Mouse (Mus musculus): ENCODE measurements around the gene Mvk.

Gene Mvk

GRCm38 (mm10) chr5:114456995-114457605, 13.0 kb downstream of the Mvk start:
- no peak for DNase-seq (ENCODE audit: low spot score in 2 of 2)

GRCm38 (mm10) chr5:114461238-114461637, 17.2 kb downstream of the Mvk start:
- peak; percentile 69 to 87 for DNase-seq (ENCODE audit: low spot score in 2 of 2)

- DNase-seq (ENCODE audit: low spot score in 2 of 2), result no peak
These were observed 18.3 kb downstream of the Mvk start for GRCm38 (mm10) chr5:114462067-114463040.

GRCm38 (mm10) chr5:114464561-114464960, 20.5 kb downstream of the Mvk start:
- no peak for DNase-seq (ENCODE audit: low spot score in 2 of 2)

GRCm38 (mm10) chr5:114465641-114466040, 21.6 kb downstream of the Mvk start:
- DNase-seq (ENCODE audit: low spot score in 2 of 2), result no peak

- no peak for DNase-seq (ENCODE audit: low spot score in 2 of 2)
These were observed 22.9 kb downstream of the Mvk start for GRCm38 (mm10) chr5:114467019-114467418.

- peak; percentile 56 to 73 for DNase-seq (ENCODE audit: low spot score in 2 of 2)
These were observed 23.4 kb downstream of the Mvk start for GRCm38 (mm10) chr5:114467430-114467829.

- DNase-seq (ENCODE audit: low spot score in 2 of 2), result no peak
These were observed 23.9 kb downstream of the Mvk start for GRCm38 (mm10) chr5:114468007-114468406.

- no peak for DNase-seq (ENCODE audit: low spot score in 2 of 2)
These were observed 26.3 kb downstream of the Mvk start for GRCm38 (mm10) chr5:114470359-114470758.

GRCm38 (mm10) chr5:114474741-114475491, 30.8 kb downstream of the Mvk start:
- no peak for DNase-seq (ENCODE audit: low spot score in 2 of 2)

- no peak for DNase-seq (ENCODE audit: low spot score in 2 of 2)
These were observed 34.2 kb downstream of the Mvk start for GRCm38 (mm10) chr5:114478267-114478666.

- no peak for DNase-seq (ENCODE audit: low spot score in 2 of 2)
These were observed 38.5 kb downstream of the Mvk start for GRCm38 (mm10) chr5:114482587-114483011.

- DNase-seq (ENCODE audit: low spot score in 2 of 2), result no peak
These were observed 41.6 kb downstream of the Mvk start for GRCm38 (mm10) chr5:114485685-114486084.

- no peak for DNase-seq (ENCODE audit: low spot score in 2 of 2)
These were observed 45.5 kb downstream of the Mvk start for GRCm38 (mm10) chr5:114489570-114489969.

- DNase-seq (ENCODE audit: low spot score in 2 of 2), result no peak
These were observed 46.2 kb downstream of the Mvk start for GRCm38 (mm10) chr5:114490241-114490640.

GRCm38 (mm10) chr5:114494761-114495160, 50.7 kb downstream of the Mvk start:
- DNase-seq (ENCODE audit: low spot score in 2 of 2), result no peak

- no peak for DNase-seq (ENCODE audit: low spot score in 2 of 2)
These were observed 57.2 kb downstream of the Mvk start for GRCm38 (mm10) chr5:114501252-114501651.

GRCm38 (mm10) chr5:114504826-114505225, 60.8 kb downstream of the Mvk start:
- no peak for DNase-seq (ENCODE audit: low spot score in 2 of 2)

GRCm38 (mm10) chr5:114505260-114506085, 61.4 kb downstream of the Mvk start:
- DNase-seq (ENCODE audit: low spot score in 2 of 2), result no peak

GRCm38 (mm10) chr5:114507394-114507793, 63.3 kb downstream of the Mvk start:
- no peak for DNase-seq (ENCODE audit: low spot score in 2 of 2)

GRCm38 (mm10) chr5:114507964-114508363, 63.9 kb downstream of the Mvk start:
- DNase-seq (ENCODE audit: low spot score in 2 of 2), result no peak

Measured in urinary bladder, postnatal 4 days (tissue).